Mouse (Mus musculus) gonadal fat pad, adult 2 months (tissue): ENCODE results near the gene Zfp296. TPM values are rescaled to one million over a fixed set of nuclear protein-coding genes. Genes with fewer than 3 reads are reported as not detected.
"Not testable (repeated sequence)": the region's sequence is repeated elsewhere in the genome, so short reads cannot be mapped to it uniquely, and the experiment has no call there.

Experiments used
- DNase-seq: peaks from one replicate; pipeline ENCODE4 v3.0.0-alpha.2; 2012; ENCODE audit warnings: low read depth
- polyA plus RNA-seq: library from polyadenylated mRNA; depleted of rRNA; stranded (reverse); fragments of >200 nt; gene quantifications from 2 replicates; pipeline ENCODE4 v1.2.3, GENCODE M21; 2012

Zfp296 gene
- polyA plus RNA-seq, 1 experiment, result 2.7 TPM

DNA sequence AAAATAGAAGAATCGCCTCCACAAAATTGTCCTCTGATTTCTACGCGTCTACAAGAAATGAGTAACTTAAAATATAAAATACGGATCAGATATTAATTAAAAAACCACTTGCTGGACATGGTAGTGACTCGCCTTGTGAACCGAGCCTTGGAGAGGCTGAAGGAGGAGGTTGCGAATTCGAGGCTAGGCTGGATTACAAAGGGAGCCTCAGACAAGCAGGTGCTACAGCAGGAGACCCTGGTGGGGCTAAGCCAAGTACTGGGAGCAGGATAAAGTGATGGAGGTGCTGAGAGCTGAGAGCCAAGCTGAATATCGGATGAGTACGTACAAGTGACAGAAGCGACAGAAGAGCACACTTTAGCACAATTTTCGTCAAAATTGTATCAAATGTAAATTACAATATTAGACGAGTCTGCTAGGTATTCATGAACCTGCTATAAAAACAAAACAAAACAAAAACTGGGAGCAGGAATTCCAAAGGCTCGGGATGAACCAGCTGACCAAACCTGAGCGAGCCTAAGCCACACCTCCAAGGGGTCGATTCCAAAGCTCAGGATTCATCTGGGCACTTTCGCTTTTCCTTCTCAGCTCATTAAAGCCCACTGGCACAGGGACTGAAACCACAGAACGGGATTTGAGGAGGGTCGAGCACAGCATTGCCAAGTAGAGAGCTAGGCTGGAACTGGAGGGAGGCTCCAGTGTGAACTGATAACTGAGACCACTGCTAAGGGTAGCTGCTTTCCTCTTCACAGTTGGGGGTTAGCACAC is 14.3 kb upstream of the Zfp296 start, which contains the start of gene Ppp1r37:
Gene Ppp1r37, minus strand, starts transcription at position 434 of the 768 bp plus-strand sequence.
- no peak for DNase-seq

- no peak for DNase-seq
Observed at GRCm38 (mm10) chr7:19563884-19564283, 13.2 kb upstream of the Zfp296 start.

DNA sequence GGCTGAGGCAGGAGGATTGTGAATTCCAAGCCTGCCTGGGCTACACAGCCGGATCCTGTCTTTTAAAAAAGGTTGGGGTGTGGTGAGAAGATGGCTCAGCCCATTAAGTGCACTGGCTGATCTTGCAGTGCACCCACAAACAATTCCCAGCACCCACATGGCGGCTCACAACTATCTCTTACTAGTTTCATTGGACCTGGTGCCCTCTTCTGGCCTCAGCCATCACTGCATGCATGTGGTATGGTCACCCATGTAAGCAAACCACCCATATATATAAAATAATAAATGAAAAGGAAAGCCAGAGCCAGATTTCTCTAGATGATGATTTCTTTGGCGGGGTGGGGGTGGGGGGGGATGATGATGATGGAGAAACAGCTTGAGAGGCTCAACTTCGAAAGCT is 12.6 kb upstream of the Zfp296 start:
- DNase-seq, result no peak

DNA sequence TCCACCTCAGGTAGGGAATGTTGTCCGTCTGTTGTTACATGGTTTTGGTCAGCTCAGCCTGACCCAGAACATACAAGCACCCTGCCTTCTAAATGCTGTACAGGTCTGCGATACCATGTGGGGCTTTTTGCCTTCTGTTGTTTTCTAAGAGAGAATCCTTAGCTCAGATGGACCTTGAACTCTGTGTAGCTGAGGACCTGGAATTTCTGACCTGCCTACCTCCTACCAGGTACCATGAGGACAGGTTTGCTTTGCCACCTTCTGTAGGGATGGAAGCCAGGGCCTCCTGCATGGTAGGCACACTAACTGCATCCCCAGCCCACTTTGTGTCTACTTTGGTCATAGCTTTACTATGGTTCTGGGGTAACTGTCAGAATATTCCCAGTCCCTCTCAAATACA is 11.3 kb upstream of the Zfp296 start:
- no peak for DNase-seq

GRCm38 (mm10) chr7:19567426-19567825 is 9.7 kb upstream of the Zfp296 start:
- no peak for DNase-seq

- DNase-seq, result no peak
Observed at GRCm38 (mm10) chr7:19569647-19570046, 7.4 kb upstream of the Zfp296 start.

DNA sequence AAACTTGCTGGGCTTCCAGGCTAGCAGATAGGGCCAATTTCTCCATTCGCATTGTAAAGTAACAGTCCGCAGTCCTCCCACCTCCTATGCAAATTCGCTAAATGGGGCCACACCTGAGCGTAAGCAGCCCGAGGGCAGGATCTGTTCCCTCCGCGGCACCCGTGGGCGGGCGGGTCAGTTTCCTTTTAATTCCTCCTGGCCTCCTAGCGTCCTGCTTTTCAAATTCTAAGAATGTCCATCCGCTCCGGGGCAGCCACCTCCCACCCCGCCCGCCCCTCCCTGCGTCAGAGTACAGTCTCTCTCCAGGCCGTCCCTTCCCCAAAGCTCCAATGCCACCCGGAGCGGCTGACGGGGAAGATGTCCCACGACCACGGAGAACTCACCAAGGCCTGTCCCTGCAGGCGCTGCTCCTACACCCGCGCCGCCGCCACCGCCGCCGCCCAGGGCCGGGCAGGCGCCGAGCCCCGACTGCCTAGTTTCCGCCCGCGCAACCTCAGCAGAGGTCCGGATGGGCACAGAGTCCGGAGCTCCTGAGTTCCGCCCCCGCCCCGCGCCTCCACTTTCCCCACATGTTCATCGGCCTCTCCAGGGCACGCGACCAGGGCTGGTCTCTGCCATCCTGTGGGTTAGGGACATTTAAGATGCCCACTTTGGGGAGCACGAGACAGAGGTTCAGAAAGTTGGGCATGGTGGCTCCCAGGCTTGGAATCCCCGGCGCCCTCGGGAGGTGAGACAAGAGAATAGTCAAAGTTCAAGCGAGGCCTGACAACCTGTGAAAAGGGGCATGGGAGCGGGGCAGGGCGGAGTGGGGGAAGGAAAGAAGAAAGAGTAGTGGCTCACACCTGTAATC is 3.9 kb upstream of the Zfp296 start:
- no peak for DNase-seq

DNA sequence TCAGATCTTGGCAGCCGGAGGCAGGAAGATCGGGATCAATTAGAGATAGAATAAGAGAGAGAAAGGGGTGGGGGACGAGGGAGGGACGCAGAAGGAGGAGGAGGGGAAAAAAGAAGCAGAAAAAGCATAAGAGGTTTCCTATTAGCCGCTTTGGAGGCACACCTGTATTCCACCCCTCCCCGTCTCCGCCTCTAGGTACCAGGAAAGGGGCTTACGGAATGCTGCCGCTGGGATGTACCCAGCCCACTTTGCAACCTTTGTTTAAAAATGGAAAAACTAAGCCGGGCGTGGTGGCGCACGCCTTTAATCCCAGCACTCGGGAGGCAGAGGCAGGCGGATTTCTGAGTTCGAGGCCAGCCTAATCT is 3.3 kb upstream of the Zfp296 start:
- DNase-seq, result no peak

- no peak for DNase-seq
Observed at GRCm38 (mm10) chr7:19575559-19575958, 1.5 kb upstream of the Zfp296 start.

GRCm38 (mm10) chr7:19577877-19578414 is 859 bp downstream of the Zfp296 start:
- DNase-seq, result no peak

DNA sequence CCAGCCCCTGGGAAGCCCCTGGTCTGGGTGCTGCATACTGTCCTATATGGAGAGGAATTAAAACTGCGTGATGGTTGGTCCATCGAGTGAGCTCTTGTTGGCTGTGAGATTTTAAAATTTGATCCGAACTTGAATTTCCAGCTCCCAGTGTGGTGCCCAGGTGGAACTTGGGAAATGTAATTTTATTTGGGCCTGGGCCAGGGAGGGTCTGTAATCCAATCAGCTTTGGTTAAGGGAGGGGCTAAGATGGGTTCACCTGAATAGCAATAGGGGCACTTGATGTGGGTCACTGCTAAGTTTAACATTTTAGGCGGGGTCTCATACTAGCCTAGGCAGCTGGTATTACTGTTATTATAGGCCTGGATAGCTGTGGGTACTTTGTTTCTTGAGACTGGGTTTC is 1.3 kb downstream of the Zfp296 start:
- DNase-seq, result no peak

DNA sequence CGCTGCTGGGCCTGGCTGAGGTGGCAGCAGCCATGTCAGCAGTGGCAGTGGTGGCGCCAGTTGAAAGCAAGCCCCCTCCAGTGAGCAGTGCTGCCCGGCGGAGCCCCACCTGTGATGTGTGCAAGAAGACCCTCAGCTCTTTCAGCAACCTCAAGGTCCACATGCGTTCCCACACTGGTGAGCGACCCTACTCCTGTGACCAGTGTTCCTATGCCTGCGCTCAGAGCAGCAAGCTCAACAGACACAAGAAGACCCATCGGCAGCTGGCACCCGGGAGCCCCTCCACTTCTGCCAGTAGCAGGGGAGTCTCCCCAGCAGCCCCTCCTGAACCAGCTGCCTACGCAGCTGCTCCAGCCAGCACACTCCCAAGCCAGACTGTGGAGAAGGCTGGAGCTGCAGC is 2.7 kb downstream of the Zfp296 start:
- DNase-seq, result no peak

DNA sequence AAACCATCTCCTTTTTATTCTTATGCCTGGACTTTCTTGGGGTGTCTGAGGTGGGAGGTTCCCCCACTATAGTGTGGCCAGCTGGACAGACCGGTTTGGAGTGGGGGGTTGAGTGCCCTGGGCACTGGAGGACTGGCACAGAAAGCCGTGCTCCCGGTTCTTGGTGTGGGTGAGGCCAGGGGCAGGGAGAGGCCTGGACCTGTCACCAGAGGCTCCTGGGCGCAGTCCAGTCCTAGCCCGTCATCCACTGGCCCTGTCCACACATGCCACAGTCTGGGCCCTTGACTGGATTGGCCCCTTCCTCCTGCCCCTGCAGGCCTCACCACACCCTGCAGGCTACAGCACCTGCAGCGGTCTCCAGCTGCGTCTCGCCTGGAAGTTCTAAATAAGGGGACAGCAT is 3.5 kb downstream of the Zfp296 start:
- no peak for DNase-seq

DNA sequence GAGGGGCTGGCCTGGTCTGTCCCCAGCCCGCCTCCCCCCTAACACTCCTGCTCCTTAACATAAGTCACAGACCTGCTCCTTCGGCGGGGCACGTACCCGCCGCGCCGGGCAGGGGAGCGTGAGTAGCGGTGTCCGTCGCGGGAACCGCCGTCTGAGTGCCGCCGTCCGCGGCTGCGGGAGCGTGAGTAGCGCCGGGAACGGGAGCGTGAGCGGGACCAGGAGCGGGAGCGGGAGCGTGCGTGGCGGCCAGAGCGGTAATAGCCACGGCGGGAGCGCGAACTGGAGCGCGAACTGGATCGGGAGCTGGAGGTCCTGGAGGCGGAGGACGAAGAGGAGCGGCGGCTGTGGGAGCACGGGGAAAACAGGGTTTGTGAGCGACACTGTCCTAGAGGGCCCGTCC is 9.2 kb downstream of the Zfp296 start:
- no peak for DNase-seq

DNA sequence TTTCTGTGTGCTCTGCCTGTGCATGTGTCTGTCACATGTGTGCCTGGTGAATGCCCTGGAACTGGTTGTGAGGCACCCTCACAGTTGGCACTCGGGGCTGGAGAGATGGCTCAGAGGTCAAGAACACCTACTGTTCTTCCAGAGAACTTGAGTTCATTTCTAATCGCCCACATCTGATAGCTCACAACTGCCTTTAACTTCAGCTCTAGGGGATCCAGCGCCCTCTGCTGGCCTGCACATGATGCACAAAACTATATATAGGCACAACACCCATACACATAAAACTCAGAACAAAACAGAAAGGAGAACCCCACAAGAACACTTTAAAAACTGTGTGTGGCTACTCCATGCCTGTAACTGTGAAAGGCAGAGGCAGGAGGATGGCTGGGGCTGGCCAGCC is 12.1 kb downstream of the Zfp296 start:
- DNase-seq, result no peak

DNA sequence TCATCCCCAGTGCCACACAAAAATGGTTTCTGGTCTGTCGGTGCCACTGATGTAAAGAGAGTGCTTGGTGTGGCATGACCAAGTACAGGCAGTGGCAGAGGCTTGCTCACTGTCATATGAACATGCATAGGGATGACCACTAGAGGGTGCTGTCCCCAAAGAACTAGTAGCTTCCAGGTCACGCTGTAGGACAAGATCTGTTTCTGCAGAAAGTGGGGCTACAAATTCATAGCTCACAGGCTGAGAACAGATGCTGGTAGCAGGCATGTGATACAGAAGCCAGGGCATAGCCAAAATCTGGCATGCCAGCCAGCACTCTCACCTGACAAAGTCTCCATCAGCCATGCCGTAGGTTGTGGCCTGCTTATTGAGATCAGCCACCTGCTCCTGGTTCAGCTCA is 12.8 kb downstream of the Zfp296 start:
- DNase-seq, result no peak

DNA sequence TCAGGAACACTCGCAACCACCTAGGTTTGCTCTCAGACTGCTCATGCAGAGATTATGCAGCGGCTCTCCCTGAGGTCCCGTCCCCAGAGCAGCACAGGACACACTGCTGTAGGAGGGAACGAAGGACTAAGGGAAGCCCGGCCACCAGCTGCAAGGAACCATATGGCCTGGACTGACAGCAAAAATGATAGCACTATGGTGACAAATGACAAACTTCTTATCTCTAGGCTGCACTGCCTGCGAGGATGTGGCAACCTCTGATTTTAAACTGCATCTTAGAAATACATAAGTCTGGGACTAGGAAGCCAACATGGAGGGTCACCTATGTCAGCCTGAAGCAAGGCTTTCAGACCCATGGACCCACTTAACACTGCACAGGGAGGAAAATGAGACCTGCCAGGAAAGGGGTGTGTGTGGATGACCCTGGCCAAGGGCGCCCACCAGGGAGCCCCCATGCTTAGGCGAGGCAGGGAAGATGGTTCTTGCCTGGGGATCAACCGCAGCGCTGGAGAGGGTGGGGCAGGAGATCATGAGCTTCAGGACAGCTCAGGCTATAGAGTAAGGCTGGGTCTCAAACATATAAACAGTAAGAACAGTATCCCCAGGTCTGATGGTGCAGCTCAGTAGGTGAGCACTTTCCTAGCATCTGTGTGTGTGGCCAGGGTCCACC is 16.1 kb downstream of the Zfp296 start:
- no peak for DNase-seq

DNA sequence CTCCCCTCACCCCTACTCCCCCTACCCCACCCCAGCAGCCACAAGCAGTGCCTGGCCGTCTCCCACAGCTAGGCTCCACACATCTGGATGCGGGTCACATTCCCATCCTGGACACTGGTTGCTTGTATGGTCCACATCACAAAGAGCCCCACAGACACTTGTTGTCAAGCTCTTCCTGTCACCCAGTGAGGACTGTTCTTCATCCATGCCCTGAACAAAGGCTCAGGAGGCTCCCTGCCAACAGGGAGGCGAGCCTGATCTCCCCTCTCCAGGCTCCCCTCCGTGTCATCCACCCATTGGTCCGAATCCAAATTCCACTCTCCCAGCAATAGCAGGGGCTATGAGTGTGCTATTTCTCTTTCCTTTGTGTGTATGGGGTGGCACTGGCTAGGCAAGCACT is 23.5 kb downstream of the Zfp296 start:
- no peak for DNase-seq

DNA sequence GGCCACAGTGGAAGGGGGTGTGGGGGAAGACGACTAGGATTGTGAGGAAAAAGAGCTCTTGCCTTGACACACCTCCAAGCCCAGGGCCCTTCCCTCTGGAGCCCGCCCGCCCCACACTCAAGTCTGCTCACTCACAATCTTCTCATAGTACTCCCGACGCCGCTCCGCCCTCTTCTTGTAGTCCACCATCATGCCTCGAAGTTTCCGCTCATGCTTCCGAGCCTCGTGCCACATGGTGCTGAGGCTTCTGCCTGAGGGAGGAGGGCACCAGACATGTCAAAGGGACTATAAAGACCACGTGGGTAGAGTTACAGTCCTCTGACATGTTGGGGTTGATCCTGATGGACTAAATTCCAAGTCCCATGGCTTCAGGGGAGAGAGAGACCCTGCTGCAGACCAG is 26.0 kb downstream of the Zfp296 start:
- DNase-seq, result no peak

- no peak for DNase-seq
Observed at GRCm38 (mm10) chr7:19603849-19604605, 26.9 kb downstream of the Zfp296 start, which contains the start of gene Clasrp. Clasrp (minus strand) TSS chr7:19604486.

- DNase-seq, result not testable (repeated sequence)
Observed at GRCm38 (mm10) chr7:19604606-19605214, 27.6 kb downstream of the Zfp296 start.
